Mouse (Mus musculus): ENCODE results near the gene Hist1h2an.

GRCm38 (mm10) chr13:21781639-21782038 lies 5.4 kb downstream of the Hist1h2an start:
- no peak for TF ChIP-seq E2F4 (IDR thresholded peaks at IDR 0.05; ENCODE audit: insufficient read depth)
- TF ChIP-seq TCF12 (IDR thresholded peaks at IDR 0.05; ENCODE audit: insufficient read depth, poor library complexity, severe bottlenecking), result no peak
- no peak for TF ChIP-seq POLR2A (IDR thresholded peaks at IDR 0.05; ENCODE audit: insufficient read length, low read depth)
- TF ChIP-seq SRF (IDR thresholded peaks at IDR 0.05; ENCODE audit: control insufficient read depth, insufficient read length, low read depth), result no peak
- no peak for TF ChIP-seq USF1 (IDR thresholded peaks at IDR 0.05; ENCODE audit: low read depth)
- TF ChIP-seq MAX (IDR thresholded peaks at IDR 0.05; ENCODE audit: low read depth), result no peak
- no peak for TF ChIP-seq CEBPB (IDR thresholded peaks at IDR 0.05; ENCODE audit: insufficient read depth, poor library complexity, severe bottlenecking)
- TF ChIP-seq REST (IDR thresholded peaks at IDR 0.05; ENCODE audit: insufficient read depth, insufficient read length), result no peak

Measured in myocyte (in vitro differentiated cells).